ENCODE assay signal across 26 mouse cellular contexts in genomic region chrX:100775405-100775804, GRCm38 (mm10). TPM values are rescaled to one million over a fixed set of nuclear protein-coding genes. Genes with fewer than 3 reads are reported as not detected.
DNase-seq lines count a peak whose midpoint lies in the region; ATAC-seq and TF ChIP-seq lines count a peak whose summit lies in the region.
"Had no signal": no experiment of that assay in that cellular context is flagged by ENCODE, and none has a peak within 500 bp of the region (broad histone marks: within the 10 kb centered on the region; RNA-seq: fewer than 3 reads in every experiment).

No protein-coding gene starts in this region.

- no peak for TF ChIP-seq CTCF in lung, postnatal 0 days (IDR thresholded peaks at IDR 0.05)
- TF ChIP-seq CTCF in stomach, postnatal 0 days (IDR thresholded peaks at IDR 0.05; ENCODE audit: low read depth): no peak

- no peak overlapping the region for H3K27ac ChIP-seq in lung, postnatal 0 days (ENCODE audit: low read length)
- peak overlapping the region; percentile 49 for H3K27ac ChIP-seq in stomach, embryonic 16.5 days (ENCODE audit: low read length)
- no peak overlapping the region for H3K27ac ChIP-seq in stomach, postnatal 0 days (replicated peaks)
- H3K27ac ChIP-seq: forebrain, embryonic 12.5 days; heart, adult 2 months; heart, embryonic 13.5 days; hindbrain, embryonic 12.5 days; hindbrain, embryonic 15.5 days had no signal

- 71% methylated on average over 3 of the region's 3 CpGs for WGBS in lung, postnatal 0 days
- 78% methylated on average over 3 of the region's 3 CpGs for WGBS in stomach, embryonic 16.5 days
- 68% methylated on average over 3 of the region's 3 CpGs for WGBS in stomach, postnatal 0 days

- no peak overlapping the region for H3K9ac ChIP-seq in lung, postnatal 0 days (replicated peaks; ENCODE audit: low read depth)
- H3K9ac ChIP-seq in stomach, embryonic 16.5 days (ENCODE audit: low read length): no peak overlapping the region; the same call in 1 of the 2 replicates
- H3K9ac ChIP-seq in stomach, postnatal 0 days (ENCODE audit: low read length): no peak overlapping the region
- H3K9ac ChIP-seq: forebrain, postnatal 0 days had no signal

- no peaks in the 10 kb centered on the region for H3K4me1 ChIP-seq in lung, postnatal 0 days (ENCODE audit: insufficient read depth, low read depth, low read length)
- H3K4me1 ChIP-seq in stomach, embryonic 16.5 days (ENCODE audit: control insufficient read depth, insufficient read depth, low read length): 0 out of 2 replicates have a peak, but pooled peaks cover 7% of the 10 kb centered on the region
- H3K4me1 ChIP-seq in stomach, postnatal 0 days (replicated peaks; ENCODE audit: control insufficient read depth, insufficient read depth): no peaks in the 10 kb centered on the region
- H3K4me1 ChIP-seq: heart, embryonic 10.5 days had no signal

- no peak overlapping the region for H3K4me3 ChIP-seq in lung, postnatal 0 days (ENCODE audit: low read depth, low read length)
- H3K4me3 ChIP-seq in stomach, embryonic 16.5 days (replicated peaks; ENCODE audit: low read length): peak overlapping the region; percentile 14; the same call in 1 of the 2 replicates
- H3K4me3 ChIP-seq in stomach, postnatal 0 days (ENCODE audit: low read depth, low read length): no peak overlapping the region

- DNase-seq in lung, postnatal 0 days (ENCODE audit: low spot score): peak; percentile 11
- no peak for DNase-seq in lung, postnatal 10 days
- no peak for DNase-seq in stomach, postnatal 0 days (ENCODE audit: low spot score)
- DNase-seq in splenic B cell, adult 2 months (ENCODE audit: low read depth, low spot score): peak; percentile 23
- no peak for DNase-seq in urinary bladder, postnatal 25 days (ENCODE audit: low spot score)
- DNase-seq: adrenal gland, postnatal 10 days; adrenal gland, postnatal 36 days; cerebellum, adult 18-20 months; cerebellum, adult 9-10 months; cerebellum, postnatal 14 days; forebrain, postnatal 0 days; gastrocnemius, adult 2 months; gastrocnemius, postnatal 14 days; heart, adult 2 months; heart, postnatal 14 days had no signal

- no peak overlapping the region for H3K4me2 ChIP-seq in lung, postnatal 0 days (replicated peaks; ENCODE audit: low read depth, low read length)
- 0 out of 2 replicates have a peak overlapping the region, but pooled peaks have one; percentile 19 for H3K4me2 ChIP-seq in stomach, embryonic 16.5 days (ENCODE audit: low read depth, low read length)
- H3K4me2 ChIP-seq in stomach, postnatal 0 days (replicated peaks; ENCODE audit: low read depth): no peak overlapping the region; the same call in 1 of the 2 replicates

- H3K27me3 ChIP-seq in lung, postnatal 0 days (replicated peaks; ENCODE audit: insufficient read depth, low read length): no peaks in the 10 kb centered on the region
- H3K27me3 ChIP-seq in stomach, embryonic 16.5 days (ENCODE audit: control insufficient read depth, insufficient read depth, low read length): no peaks in the 10 kb centered on the region
- no peaks in the 10 kb centered on the region for H3K27me3 ChIP-seq in stomach, postnatal 0 days (ENCODE audit: control insufficient read depth, insufficient read depth, low read length)
- H3K27me3 ChIP-seq in splenic B cell, adult 2 months (ENCODE audit: control insufficient read depth, insufficient read depth, low read length, poor library complexity, severe bottlenecking): no peaks in the 10 kb centered on the region
- H3K27me3 ChIP-seq: forebrain, embryonic 12.5 days; heart, embryonic 13.5 days; hindbrain, embryonic 15.5 days; Patski had no signal

- H3K9me3 ChIP-seq in lung, postnatal 0 days (ENCODE audit: low read length): no peaks in the 10 kb centered on the region
- no peaks in the 10 kb centered on the region for H3K9me3 ChIP-seq in stomach, embryonic 16.5 days (replicated peaks; ENCODE audit: control insufficient read depth, low read length)
- no peaks in the 10 kb centered on the region for H3K9me3 ChIP-seq in stomach, postnatal 0 days (ENCODE audit: control insufficient read depth, low read length)
- H3K9me3 ChIP-seq: forebrain, embryonic 12.5 days; G1E; heart, embryonic 10.5 days; heart, embryonic 13.5 days; hindbrain, embryonic 12.5 days; hindbrain, embryonic 15.5 days had no signal

- no peak for TF ChIP-seq EP300 in lung, postnatal 0 days (IDR thresholded peaks at IDR 0.05)
- no peak for TF ChIP-seq EP300 in stomach, postnatal 0 days (optimal IDR thresholded peaks at IDR 0.05)

- ATAC-seq in lung, postnatal 0 days: no peak
- ATAC-seq in stomach, embryonic 16.5 days (ENCODE audit: insufficient read depth, low FRiP score): no peak
- ATAC-seq in stomach, postnatal 0 days (ENCODE audit: low FRiP score, low TSS enrichment): no peak
- peak; percentile 49 for ATAC-seq in granulocyte monocyte progenitor cell, adult 5-6 weeks (replicated peaks; ENCODE audit: poor library complexity, severe bottlenecking)
- no peak for ATAC-seq in monocyte, adult 5-6 weeks (replicated peaks; ENCODE audit: insufficient number of reproducible peaks, low FRiP score, low TSS enrichment, poor library complexity, severe bottlenecking)
- ATAC-seq: forebrain, postnatal 0 days; Patski had no signal

- H3K36me3 ChIP-seq in lung, postnatal 0 days (ENCODE audit: insufficient read depth, low read length): no peaks in the 10 kb centered on the region
- H3K36me3 ChIP-seq in stomach, embryonic 16.5 days (ENCODE audit: control insufficient read depth, insufficient read depth, low read length): no peaks in the 10 kb centered on the region
- H3K36me3 ChIP-seq in stomach, postnatal 0 days (ENCODE audit: control insufficient read depth, insufficient read depth, low read length): no peaks in the 10 kb centered on the region
- no peaks in the 10 kb centered on the region for H3K36me3 ChIP-seq in splenic B cell, adult 2 months (ENCODE audit: control insufficient read depth, insufficient read depth, low read length, poor library complexity, severe bottlenecking)
- H3K36me3 ChIP-seq: forebrain, embryonic 12.5 days; G1E; heart, embryonic 10.5 days; heart, embryonic 13.5 days; hindbrain, embryonic 12.5 days; hindbrain, embryonic 15.5 days had no signal

RNA-seq across cellular contexts. Expression of gene Dlg3, which starts 7.9 kb away (rescaled TPM):
- polyA plus RNA-seq in lung, postnatal 0 days (2015; fragmentation: Nextera tagmentation; extraction: Ambion mirVana): 1.8 TPM in 2 replicates
- polyA plus RNA-seq in stomach, embryonic 16.5 days (2015; fragmentation: Nextera tagmentation; extraction: Ambion mirVana): 8.6 and 9.7 TPM in 2 replicates
- 3.0 and 3.2 TPM in 2 replicates for polyA plus RNA-seq in stomach, postnatal 0 days (2015; fragmentation: Nextera tagmentation; extraction: Ambion mirVana)
- total RNA-seq in granulocyte monocyte progenitor cell, adult 5-6 weeks (2014; fragmentation: Nextera tagmentation): 3.3 and 6.3 TPM in 2 replicates
- 2.7 and 4.1 TPM in 2 replicates for total RNA-seq in granulocyte monocyte progenitor cell, adult 5-6 weeks (2017)
- 4.5 to 6.4 TPM (median 4.6 TPM) in 3 replicates for total RNA-seq in monocyte, adult 5-6 weeks (2017)
- polyA plus RNA-seq: G1E had no signal

RNA-seq across cellular contexts. Expression of gene Gdpd2, which starts 45.7 kb away (rescaled TPM):
- polyA plus RNA-seq in lung, postnatal 0 days (2015; fragmentation: Nextera tagmentation; extraction: Ambion mirVana): 23.2 and 42.0 TPM in 2 replicates
- 12.0 and 12.1 TPM in 2 replicates for polyA plus RNA-seq in stomach, embryonic 16.5 days (2015; fragmentation: Nextera tagmentation; extraction: Ambion mirVana)
- polyA plus RNA-seq in stomach, postnatal 0 days (2015; fragmentation: Nextera tagmentation; extraction: Ambion mirVana): 21.4 and 28.1 TPM in 2 replicates
- not detected in 2 replicates for total RNA-seq in granulocyte monocyte progenitor cell, adult 5-6 weeks (2014; fragmentation: Nextera tagmentation)
- total RNA-seq in granulocyte monocyte progenitor cell, adult 5-6 weeks (2017): not detected in 2 replicates
- not detected in 3 replicates for total RNA-seq in monocyte, adult 5-6 weeks (2017)
- total RNA-seq: gastrocnemius, adult 2 months; heart, adult 2 months; hematopoietic stem cell, adult 5-6 weeks had no signal
- polyA plus RNA-seq: G1E had no signal

Comparison
In these comparisons a context has a peak if more than half of its experiments do, and no peak if none do; other contexts are left out.
1. DNase-seq: peak in lung, postnatal 0 days (single experiment) and splenic B cell, adult 2 months (single experiment); none in lung, postnatal 10 days (single experiment), stomach, postnatal 0 days (single experiment) and urinary bladder, postnatal 25 days (single experiment).